Mouse (Mus musculus): Measurements from ENCODE around the gene Gm4027. TPM values are rescaled to one million over a fixed set of nuclear protein-coding genes. Genes with fewer than 3 reads are reported as not detected.
"Not testable (repeated sequence)": the region's sequence is repeated elsewhere in the genome, so short reads cannot be mapped to it uniquely, and the experiment has no call there.

Gm4027 gene
- polyA plus RNA-seq (2011; ENCODE audit: insufficient read depth, insufficient read length, low replicate concordance, missing spikeins): not detected in 2 replicates

GRCm38 (mm10) chr12:87618569-87618968 lies at the start of gene Gm4027:
Gene Gm4027 (plus strand): TSS chr12:87618869.
- H3K27ac ChIP-seq (ENCODE audit: control insufficient read depth, insufficient read depth, low read depth, low read length, poor library complexity); H3K4me3 ChIP-seq (replicated peaks; ENCODE audit: control insufficient read depth, low read depth, low read length); H3K4me1 ChIP-seq (ENCODE audit: control insufficient read depth, insufficient read depth, low read length): not testable (repeated sequence)
- WGBS: 83% methylated on average over 7 of the region's 7 CpGs

- 11% methylated on average over 2 of the region's 2 CpGs for WGBS
- H3K27ac ChIP-seq (ENCODE audit: control insufficient read depth, insufficient read depth, low read depth, low read length, poor library complexity); H3K4me3 ChIP-seq (replicated peaks; ENCODE audit: control insufficient read depth, low read depth, low read length); H3K4me1 ChIP-seq (ENCODE audit: control insufficient read depth, insufficient read depth, low read length): not testable (repeated sequence)
Observed at GRCm38 (mm10) chr12:87601388-87601787, 17.3 kb upstream of the Gm4027 start.

- 71% methylated on average over 1 of the region's 2 CpGs for WGBS
- not testable (repeated sequence) for H3K4me3 ChIP-seq (replicated peaks; ENCODE audit: control insufficient read depth, low read depth, low read length); H3K27ac ChIP-seq (ENCODE audit: control insufficient read depth, insufficient read depth, low read depth, low read length, poor library complexity); H3K4me1 ChIP-seq (ENCODE audit: control insufficient read depth, insufficient read depth, low read length)
Observed at GRCm38 (mm10) chr12:87602388-87602787, 16.3 kb upstream of the Gm4027 start, which contains the start of gene Oog1. Gene Oog1 (plus strand): TSS chr12:87602688.

- H3K4me3 ChIP-seq (replicated peaks; ENCODE audit: control insufficient read depth, low read depth, low read length); H3K27ac ChIP-seq (ENCODE audit: control insufficient read depth, insufficient read depth, low read depth, low read length, poor library complexity); H3K4me1 ChIP-seq (ENCODE audit: control insufficient read depth, insufficient read depth, low read length): not testable (repeated sequence)
- 86% methylated on average over 2 of the region's 2 CpGs for WGBS
Observed at GRCm38 (mm10) chr12:87644520-87644919, 25.9 kb downstream of the Gm4027 start, which contains the start of gene Gm16381. Gene Gm16381 (minus strand): TSS chr12:87644620.

- 32% methylated on average over 2 of the region's 4 CpGs for whole genome bisulfite sequencing
- H3K4me3 ChIP-seq (replicated peaks; ENCODE audit: control insufficient read depth, low read depth, low read length): not testable (repeated sequence)
Observed at GRCm38 (mm10) chr12:87652916-87653703, 34.4 kb downstream of the Gm4027 start.

More at GRCm38 (mm10) chr12:87652916-87653703, 34.4 kb downstream of the Gm4027 start:
- H3K4me1 ChIP-seq (ENCODE audit: control insufficient read depth, insufficient read depth, low read length); H3K27ac ChIP-seq (ENCODE audit: control insufficient read depth, insufficient read depth, low read depth, low read length, poor library complexity): not testable (repeated sequence)

Other genes with a start within 250 kb of the Gm4027 start
- 10.7 and 31.6 TPM in 2 replicates for gene Sptlc2, start 230.5 kb upstream of the Gm4027 start, polyA plus RNA-seq (2011; ENCODE audit: insufficient read depth, insufficient read length, low replicate concordance, missing spikeins)
- 67.6 and 160 TPM in 2 replicates for gene Slirp, start 175.0 kb upstream of the Gm4027 start, polyA plus RNA-seq (2011; ENCODE audit: insufficient read depth, insufficient read length, low replicate concordance, missing spikeins)
- 11.1 and 19.8 TPM in 2 replicates for gene Alkbh1, start 174.9 kb upstream of the Gm4027 start, polyA plus RNA-seq (2011; ENCODE audit: insufficient read depth, insufficient read length, low replicate concordance, missing spikeins)
- gene Snw1, start 146.6 kb upstream of the Gm4027 start, polyA plus RNA-seq (2011; ENCODE audit: insufficient read depth, insufficient read length, low replicate concordance, missing spikeins): 30.9 and 48.6 TPM in 2 replicates
- gene Gm5788, start 124.1 kb upstream of the Gm4027 start, polyA plus RNA-seq (2011; ENCODE audit: insufficient read depth, insufficient read length, low replicate concordance, missing spikeins): not detected in 2 replicates
- gene Gm8300, start 104.6 kb upstream of the Gm4027 start, polyA plus RNA-seq (2011; ENCODE audit: insufficient read depth, insufficient read length, low replicate concordance, missing spikeins): not detected in 2 replicates
- not detected in 2 replicates for gene Oog1, start 16.2 kb upstream of the Gm4027 start, polyA plus RNA-seq (2011; ENCODE audit: insufficient read depth, insufficient read length, low replicate concordance, missing spikeins)
- gene Gm16381, start 25.8 kb downstream of the Gm4027 start, polyA plus RNA-seq (2011; ENCODE audit: insufficient read depth, insufficient read length, low replicate concordance, missing spikeins): not detected in 2 replicates
- not detected in 2 replicates for gene Gm21319, start 156.9 kb downstream of the Gm4027 start, polyA plus RNA-seq (2011; ENCODE audit: insufficient read depth, insufficient read length, low replicate concordance, missing spikeins)
- gene Gm21936, start 176.6 kb downstream of the Gm4027 start, polyA plus RNA-seq (2011; ENCODE audit: insufficient read depth, insufficient read length, low replicate concordance, missing spikeins): not detected in 2 replicates
- gene BB287469, start 197.7 kb downstream of the Gm4027 start, polyA plus RNA-seq (2011; ENCODE audit: insufficient read depth, insufficient read length, low replicate concordance, missing spikeins): not detected in 2 replicates
- gene Gm2001, start 223.5 kb downstream of the Gm4027 start, polyA plus RNA-seq (2011; ENCODE audit: insufficient read depth, insufficient read length, low replicate concordance, missing spikeins): not detected in 2 replicates

Data from bone marrow, adult 2 months (tissue).